Mouse (Mus musculus) intestine, embryonic 16.5 days (tissue): ENCODE results near the gene Cryga. TPM values are rescaled to one million over a fixed set of nuclear protein-coding genes. Genes with fewer than 3 reads are reported as not detected.
A peak's percentile ranks its signal among the peaks of the same experiment; 100 is the strongest.

Experiments
- ATAC-seq: fragments of 200-750 bp; cut with Nextera tagmentation; 2 replicates; pipeline ENCODE4 v1.8.0; 2017; ENCODE audit warnings: moderate TSS enrichment, moderate library complexity
- H3K27ac ChIP-seq: fragments of 300-500 bp; sonication (generic); 2 replicates; pipeline ENCODE4 v1.5.1; 2014; ENCODE audit warnings: mild to moderate bottlenecking, low read length
- H3K27me3 ChIP-seq: fragments of 300-500 bp; sonication (generic); replicated peaks from 2 replicates; pipeline ENCODE4 v1.6.1; 2014; ENCODE audit warnings: low read length, control low read depth, mixed read lengths; ENCODE audit not compliant: control insufficient read depth, insufficient read depth
- H3K36me3 ChIP-seq: fragments of 300-500 bp; sonication (generic); 2 replicates; pipeline ENCODE4 v1.6.1; 2014; ENCODE audit warnings: low read length, control low read depth; ENCODE audit not compliant: control insufficient read depth, insufficient read depth
- H3K4me1 ChIP-seq: fragments of 300-500 bp; sonication (generic); 2 replicates; pipeline ENCODE4 v1.6.1; 2014; ENCODE audit warnings: low read length, control low read depth, mixed read lengths; ENCODE audit not compliant: control insufficient read depth, insufficient read depth
- H3K4me2 ChIP-seq: fragments of 300-500 bp; sonication (generic); 2 replicates; pipeline ENCODE4 v1.6.1; 2014; ENCODE audit warnings: low read depth, low read length, control low read depth
- H3K4me3 ChIP-seq: fragments of 300-500 bp; sonication (generic); 2 replicates; pipeline ENCODE4 v1.5.1; 2014; ENCODE audit warnings: mild to moderate bottlenecking, low read length
- H3K9ac ChIP-seq: fragments of 300-500 bp; sonication (generic); 2 replicates; pipeline ENCODE4 v1.6.1; 2014; ENCODE audit warnings: low read depth, low read length
- H3K9me3 ChIP-seq: fragments of 300-500 bp; sonication (generic); 2 replicates; pipeline ENCODE4 v1.6.1; 2016; ENCODE audit warnings: low read length, control low read depth; ENCODE audit not compliant: control insufficient read depth
- WGBS: fragments of 180-500 bp; shearing (Covaris S2); extraction: QIAGEN DNeasy Blood & Tissue Kit; methylation state at CpG from one replicate; pipeline ENCODE4 v1.1.7; 2014; 5-methylcytosine and 5-hydroxymethylcytosine counted together
- polyA plus RNA-seq: library from polyadenylated mRNA; unstranded; fragments of >200 nt; fragmentation: Nextera tagmentation; extraction: Ambion mirVana; gene quantifications from 2 replicates; pipeline ENCODE4 v1.2.1, GENCODE M21; 2015

Cryga gene
- polyA plus RNA-seq, 1 experiment from 2014 or later: not detected

- no peak overlapping the region for H3K9ac ChIP-seq
- no peak overlapping the region for H3K4me3 ChIP-seq
- H3K27me3 ChIP-seq: no peaks in the 10 kb centered on the region
- no peaks in the 10 kb centered on the region for H3K36me3 ChIP-seq
- H3K4me2 ChIP-seq: no peak overlapping the region
- H3K9me3 ChIP-seq: no peaks in the 10 kb centered on the region
- no peak for ATAC-seq
- 87% methylated on average over 10 of the region's 10 CpGs for WGBS
- no peak overlapping the region for H3K27ac ChIP-seq
- H3K4me1 ChIP-seq: no peaks in the 10 kb centered on the region
Observed at GRCm38 (mm10) chr1:65107654-65108279, 4.6 kb upstream of the Cryga start.

GRCm38 (mm10) chr1:65096953-65097352 lies 6.2 kb downstream of the Cryga start:
- WGBS: 77% methylated on average over 3 of the region's 3 CpGs
- Histone ChIP-seq H3K27ac (no peak overlapping the region), H3K36me3 (no peaks in the 10 kb centered on the region), H3K27me3 (no peaks in the 10 kb centered on the region), H3K4me3 (no peak overlapping the region), H3K4me2 (no peak overlapping the region), H3K9ac (no peak overlapping the region), H3K9me3 (no peaks in the 10 kb centered on the region), H3K4me1 (no peaks in the 10 kb centered on the region)
- peak; percentile 60; the same call in 1 of the 2 replicates for ATAC-seq

GRCm38 (mm10) chr1:65091566-65091965 lies 11.6 kb downstream of the Cryga start:
- Histone ChIP-seq H3K4me3 (no peak overlapping the region), H3K27me3 (no peaks in the 10 kb centered on the region), H3K4me2 (no peak overlapping the region), H3K9me3 (no peaks in the 10 kb centered on the region), H3K9ac (no peak overlapping the region), H3K36me3 (no peaks in the 10 kb centered on the region), H3K4me1 (no peaks in the 10 kb centered on the region), H3K27ac (no peak overlapping the region)
- 91% methylated on average over 3 of the region's 3 CpGs for WGBS
- no peak for ATAC-seq

GRCm38 (mm10) chr1:65090370-65090769 lies 12.8 kb downstream of the Cryga start:
- Histone ChIP-seq H3K4me3 (no peak overlapping the region), H3K27ac (no peak overlapping the region), H3K36me3 (no peaks in the 10 kb centered on the region), H3K9me3 (no peaks in the 10 kb centered on the region), H3K4me2 (no peak overlapping the region), H3K9ac (no peak overlapping the region), H3K27me3 (no peaks in the 10 kb centered on the region), H3K4me1 (no peaks in the 10 kb centered on the region)
- ATAC-seq: peak; percentile 89
- 45% methylated on average over 2 of the region's 2 CpGs for WGBS

- no peak overlapping the region for H3K4me2 ChIP-seq
- H3K4me3 ChIP-seq: no peak overlapping the region
- peak; percentile 62; the same call in 1 of the 2 replicates for ATAC-seq
- no peaks in the 10 kb centered on the region for H3K9me3 ChIP-seq
- WGBS: 74% methylated on average over 6 of the region's 6 CpGs
- no peak overlapping the region for H3K27ac ChIP-seq
- H3K9ac ChIP-seq: no peak overlapping the region
- H3K27me3 ChIP-seq: no peaks in the 10 kb centered on the region
- H3K36me3 ChIP-seq: no peaks in the 10 kb centered on the region
- H3K4me1 ChIP-seq: no peaks in the 10 kb centered on the region
Observed at GRCm38 (mm10) chr1:65088567-65089356, 14.4 kb downstream of the Cryga start.

DNA sequence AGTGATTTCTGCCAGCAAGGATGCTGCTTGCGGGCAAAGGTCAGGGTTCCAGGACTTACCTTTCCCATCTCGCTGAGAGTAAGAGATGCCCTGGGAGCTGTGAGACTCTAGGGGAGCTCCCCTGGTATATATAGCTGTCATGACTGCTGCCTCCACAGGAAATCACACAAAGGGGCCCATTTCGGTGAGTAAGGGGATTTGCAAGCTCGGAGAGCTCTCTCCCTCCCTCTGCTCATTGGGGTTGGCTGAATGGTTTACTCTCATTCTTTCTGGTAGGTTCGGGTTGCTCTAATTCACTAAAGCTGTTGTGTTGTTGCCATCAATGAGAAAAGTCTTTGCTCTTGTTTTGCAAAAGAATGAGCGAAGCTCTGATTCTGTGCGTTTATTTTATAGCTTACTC lies 21.0 kb downstream of the Cryga start, which contains the start of gene Crygb:
Gene Crygb (minus strand): TSS at position 101 of the 400 bp plus-strand sequence.
- WGBS: 42% methylated on average over 7 of the region's 7 CpGs
- Histone ChIP-seq H3K4me2 (no peak within 1 kb of the TSS), H3K4me1 (no peaks in the 10 kb centered on the region), H3K9me3 (no peaks in the 10 kb centered on the region), H3K27ac (no peak within 1 kb of the TSS), H3K36me3 (no peaks in the 10 kb centered on the region), H3K9ac (no peak within 1 kb of the TSS), H3K27me3 (no peaks in the 10 kb centered on the region), H3K4me3 (no peak within 1 kb of the TSS)
- no peak for ATAC-seq

DNA sequence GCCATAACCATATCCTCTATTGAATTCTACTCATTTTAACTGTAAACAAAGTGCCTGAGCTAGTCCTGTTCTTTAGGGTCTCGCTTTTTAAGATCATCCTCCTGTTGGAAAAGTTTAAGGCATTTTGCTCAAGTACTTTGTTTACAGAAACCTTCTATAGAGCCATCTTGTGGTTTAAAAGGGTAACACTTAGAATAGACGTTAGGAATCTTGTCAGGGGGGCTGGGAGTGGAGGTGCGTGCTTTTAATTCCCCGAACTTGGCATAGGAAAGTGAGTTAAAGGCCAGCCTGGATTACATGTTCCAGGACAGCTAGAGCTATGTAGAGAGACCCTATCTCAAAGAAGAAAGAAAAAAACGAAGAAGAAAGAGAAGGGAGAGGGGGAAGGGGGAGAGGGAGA lies 27.6 kb downstream of the Cryga start:
- no peak for ATAC-seq
- Histone ChIP-seq H3K27me3 (no peaks in the 10 kb centered on the region), H3K36me3 (no peaks in the 10 kb centered on the region), H3K9ac (no peak overlapping the region), H3K4me3 (no peak overlapping the region), H3K9me3 (no peaks in the 10 kb centered on the region), H3K4me2 (no peak overlapping the region), H3K27ac (no peak overlapping the region), H3K4me1 (no peaks in the 10 kb centered on the region)
- 17% methylated on average over 5 of the region's 5 CpGs for WGBS

GRCm38 (mm10) chr1:65073589-65073988 lies 29.6 kb downstream of the Cryga start, which contains the start of gene Crygc:
Gene Crygc (minus strand): TSS chr1:65073689.
- no peak for ATAC-seq
- H3K27me3 ChIP-seq: no peaks in the 10 kb centered on the region
- no peaks in the 10 kb centered on the region for H3K9me3 ChIP-seq
- no peak within 1 kb of the TSS for H3K4me2 ChIP-seq
- WGBS: 70% methylated on average over 6 of the region's 6 CpGs
- H3K4me1 ChIP-seq: no peaks in the 10 kb centered on the region
- H3K9ac ChIP-seq: no peak within 1 kb of the TSS
- no peak within 1 kb of the TSS for H3K27ac ChIP-seq
- H3K4me3 ChIP-seq: no peak within 1 kb of the TSS
- H3K36me3 ChIP-seq: no peaks in the 10 kb centered on the region

DNA sequence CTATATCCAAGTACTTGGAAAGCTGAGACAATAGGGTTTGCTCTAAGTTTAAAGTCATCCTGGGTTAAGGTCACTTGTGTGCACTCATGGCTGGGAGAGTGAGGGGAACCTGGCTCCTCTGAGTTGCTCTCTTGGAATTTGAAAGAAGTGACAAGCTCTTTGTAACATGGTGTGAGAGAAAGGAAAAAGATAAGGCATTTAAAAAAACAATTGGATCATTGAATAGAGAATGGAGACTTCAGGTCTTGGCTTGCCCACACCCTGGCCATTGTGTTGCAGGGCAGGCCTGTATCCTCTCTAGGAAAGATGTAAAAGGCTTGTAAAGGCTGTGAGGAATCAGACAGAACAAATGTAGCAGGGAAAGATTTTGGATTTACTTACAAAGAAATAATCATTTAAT lies 35.3 kb downstream of the Cryga start:
- Histone ChIP-seq H3K4me2 (no peak overlapping the region), H3K36me3 (no peaks in the 10 kb centered on the region), H3K27ac (no peak overlapping the region), H3K9ac (no peak overlapping the region), H3K9me3 (no peaks in the 10 kb centered on the region), H3K27me3 (no peaks in the 10 kb centered on the region), H3K4me3 (no peak overlapping the region), H3K4me1 (no peaks in the 10 kb centered on the region)
- no peak for ATAC-seq
